Mouse (Mus musculus): Measurements from ENCODE around the gene Casq2. TPM values are rescaled to one million over a fixed set of nuclear protein-coding genes. Genes with fewer than 3 reads are reported as not detected.

Gene Casq2
- polyA plus RNA-seq, 2 experiments = 0.88 to 0.89 TPM

- ATAC-seq (ENCODE audit: insufficient read depth) = no peak
- WGBS (ENCODE audit: insufficient replicate concordance) = 73% methylated on average over 3 of the region's 3 CpGs
Observed at GRCm38 (mm10) chr3:102071016-102071415, 15.2 kb upstream of the Casq2 start.

GRCm38 (mm10) chr3:102079413-102079812 is 6.8 kb upstream of the Casq2 start:
- Histone ChIP-seq H3K9me3 (ENCODE audit: control insufficient read depth, low read length) (no peaks in the 10 kb centered on the region), H3K4me3 (ENCODE audit: insufficient read depth in 1 of 2, low read depth in 2 of 2, low read length in 2 of 2) (no peak overlapping the region), H3K36me3 (replicated peaks; ENCODE audit: control insufficient read depth, insufficient read depth, low read depth) (no peaks in the 10 kb centered on the region), H3K4me1 (replicated peaks; ENCODE audit: control insufficient read depth in 2 of 2, insufficient read depth in 2 of 2, low read length in 1 of 2) (no peaks in the 10 kb centered on the region), H3K27me3 (ENCODE audit: control insufficient read depth, insufficient read depth, low read length) (no peaks in the 10 kb centered on the region), H3K9ac (replicated peaks) (no peak overlapping the region), H3K4me2 (ENCODE audit: low read depth) (no peak overlapping the region), H3K27ac (no peak overlapping the region)
- ATAC-seq (ENCODE audit: insufficient read depth) (no peak), DNase-seq (ENCODE audit: low read depth in 3 of 3, low spot score in 3 of 3) (no peak)
- 61% methylated on average over 2 of the region's 2 CpGs for WGBS (ENCODE audit: insufficient replicate concordance)
- TF ChIP-seq CTCF (IDR thresholded peaks at IDR 0.05; ENCODE audit: low read depth) = no peak
- TF ChIP-seq EP300 (IDR thresholded peaks at IDR 0.05; ENCODE audit: low read depth) = no peak

More at GRCm38 (mm10) chr3:102071016-102071415, 15.2 kb upstream of the Casq2 start:
- H3K9ac ChIP-seq (replicated peaks) = no peak overlapping the region
- H3K4me3 ChIP-seq (ENCODE audit: insufficient read depth in 1 of 2, low read depth in 2 of 2, low read length in 2 of 2) = no peak overlapping the region
- no peaks in the 10 kb centered on the region for H3K27me3 ChIP-seq (ENCODE audit: control insufficient read depth, insufficient read depth, low read length)
- no peaks in the 10 kb centered on the region for H3K4me1 ChIP-seq (replicated peaks; ENCODE audit: control insufficient read depth in 2 of 2, insufficient read depth in 2 of 2, low read length in 1 of 2)
- no peak for DNase-seq (ENCODE audit: low read depth in 3 of 3, low spot score in 3 of 3)
- no peak overlapping the region for H3K4me2 ChIP-seq (ENCODE audit: low read depth)
- no peaks in the 10 kb centered on the region for H3K36me3 ChIP-seq (replicated peaks; ENCODE audit: control insufficient read depth, insufficient read depth, low read depth)
- no peaks in the 10 kb centered on the region for H3K9me3 ChIP-seq (ENCODE audit: control insufficient read depth, low read length)
- no peak overlapping the region for H3K27ac ChIP-seq
- TF ChIP-seq CTCF (IDR thresholded peaks at IDR 0.05; ENCODE audit: low read depth) = no peak
- no peak for TF ChIP-seq EP300 (IDR thresholded peaks at IDR 0.05; ENCODE audit: low read depth)

- DNase-seq (ENCODE audit: low read depth in 3 of 3, low spot score in 3 of 3) (peak in 2 of 3 experiments; percentile 23 to 33), ATAC-seq (ENCODE audit: insufficient read depth) (no peak)
- no peak overlapping the region for H3K4me2 ChIP-seq (ENCODE audit: low read depth)
- no peak overlapping the region for H3K27ac ChIP-seq
- H3K4me3 ChIP-seq (ENCODE audit: insufficient read depth in 1 of 2, low read depth in 2 of 2, low read length in 2 of 2) = no peak overlapping the region
- WGBS (ENCODE audit: insufficient replicate concordance) = 20% methylated on average over 3 of the region's 3 CpGs
- H3K4me1 ChIP-seq (replicated peaks; ENCODE audit: control insufficient read depth in 2 of 2, insufficient read depth in 2 of 2, low read length in 1 of 2) = no peaks in the 10 kb centered on the region
- H3K9me3 ChIP-seq (ENCODE audit: control insufficient read depth, low read length) = no peaks in the 10 kb centered on the region
- no peak overlapping the region for H3K9ac ChIP-seq (replicated peaks)
- H3K36me3 ChIP-seq (replicated peaks; ENCODE audit: control insufficient read depth, insufficient read depth, low read depth) = no peaks in the 10 kb centered on the region
- H3K27me3 ChIP-seq (ENCODE audit: control insufficient read depth, insufficient read depth, low read length) = no peaks in the 10 kb centered on the region
- TF ChIP-seq EP300 (IDR thresholded peaks at IDR 0.05; ENCODE audit: low read depth) (no peak), CTCF (IDR thresholded peaks at IDR 0.05; ENCODE audit: low read depth) (peak; percentile 81)
Observed at GRCm38 (mm10) chr3:102081862-102082261, 4.4 kb upstream of the Casq2 start.

GRCm38 (mm10) chr3:102083589-102084230 is 2.5 kb upstream of the Casq2 start:
- ATAC-seq (ENCODE audit: insufficient read depth) (no peak), DNase-seq (ENCODE audit: low read depth in 3 of 3, low spot score in 3 of 3) (no peak)
- TF ChIP-seq EP300 (IDR thresholded peaks at IDR 0.05; ENCODE audit: low read depth) (no peak), CTCF (IDR thresholded peaks at IDR 0.05; ENCODE audit: low read depth) (no peak)
- no peaks in the 10 kb centered on the region for H3K4me1 ChIP-seq (replicated peaks; ENCODE audit: control insufficient read depth in 2 of 2, insufficient read depth in 2 of 2, low read length in 1 of 2)
- H3K4me2 ChIP-seq (ENCODE audit: low read depth) = no peak overlapping the region
- WGBS (ENCODE audit: insufficient replicate concordance) = 28% methylated on average over 13 of the region's 13 CpGs
- H3K27ac ChIP-seq = no peak overlapping the region
- no peak overlapping the region for H3K4me3 ChIP-seq (ENCODE audit: insufficient read depth in 1 of 2, low read depth in 2 of 2, low read length in 2 of 2)
- H3K27me3 ChIP-seq (ENCODE audit: control insufficient read depth, insufficient read depth, low read length) = no peaks in the 10 kb centered on the region
- H3K36me3 ChIP-seq (replicated peaks; ENCODE audit: control insufficient read depth, insufficient read depth, low read depth) = no peaks in the 10 kb centered on the region
- H3K9me3 ChIP-seq (ENCODE audit: control insufficient read depth, low read length) = no peaks in the 10 kb centered on the region
- H3K9ac ChIP-seq (replicated peaks) = no peak overlapping the region

- Histone ChIP-seq H3K27ac (no peak overlapping the region), H3K27me3 (ENCODE audit: control insufficient read depth, insufficient read depth, low read length) (no peaks in the 10 kb centered on the region), H3K4me3 (ENCODE audit: insufficient read depth in 1 of 2, low read depth in 2 of 2, low read length in 2 of 2) (no peak overlapping the region), H3K4me2 (ENCODE audit: low read depth) (no peak overlapping the region), H3K9me3 (ENCODE audit: control insufficient read depth, low read length) (no peaks in the 10 kb centered on the region), H3K9ac (replicated peaks) (no peak overlapping the region), H3K4me1 (replicated peaks; ENCODE audit: control insufficient read depth in 2 of 2, insufficient read depth in 2 of 2, low read length in 1 of 2) (no peaks in the 10 kb centered on the region), H3K36me3 (replicated peaks; ENCODE audit: control insufficient read depth, insufficient read depth, low read depth) (no peaks in the 10 kb centered on the region)
- 63% methylated on average over 13 of the region's 13 CpGs for WGBS (ENCODE audit: insufficient replicate concordance)
- no peak for ATAC-seq (ENCODE audit: insufficient read depth)
- no peak for TF ChIP-seq EP300 (IDR thresholded peaks at IDR 0.05; ENCODE audit: low read depth)
- TF ChIP-seq CTCF (IDR thresholded peaks at IDR 0.05; ENCODE audit: low read depth) = no peak
- no peak for DNase-seq (ENCODE audit: low read depth in 3 of 3, low spot score in 3 of 3)
Observed at GRCm38 (mm10) chr3:102084833-102085491, 1.3 kb upstream of the Casq2 start.

Data from liver, embryonic 14.5 days (tissue).